In genomic region chr17:12846474-12846873, GRCm38 (mm10) we compare ENCODE assay signal across 11 mouse cellular contexts. TPM values are rescaled to one million over a fixed set of nuclear protein-coding genes. Genes with fewer than 3 reads are reported as not detected.
DNase-seq lines count a peak whose midpoint lies in the region; ATAC-seq and TF ChIP-seq lines count a peak whose summit lies in the region.
"Had no signal": no experiment of that assay in that cellular context is flagged by ENCODE, and none has a peak within 500 bp of the region (broad histone marks: within the 10 kb centered on the region; RNA-seq: fewer than 3 reads in every experiment).

No protein-coding gene starts in this region.

- no peak for TF ChIP-seq POLR2A in liver, adult 2 months (IDR thresholded peaks at IDR 0.05; ENCODE audit: extremely low read depth, insufficient read depth, low read length)

- H3K27me3 ChIP-seq in liver, adult 2 months (ENCODE audit: control insufficient read depth, insufficient read depth, low read length), result no peaks in the 10 kb centered on the region
- H3K27me3 ChIP-seq in liver, embryonic 11.5 days (replicated peaks; ENCODE audit: control insufficient read depth, insufficient read depth, low read length), result no peaks in the 10 kb centered on the region; the same call in 1 of the 2 replicates
- H3K27me3 ChIP-seq: hindbrain, embryonic 12.5 days had no signal

- no peak overlapping the region for H3K4me2 ChIP-seq in liver, embryonic 11.5 days
- H3K4me2 ChIP-seq: hindbrain, embryonic 12.5 days had no signal

- H3K4me3 ChIP-seq in liver, adult 2 months (ENCODE audit: insufficient read depth, low read depth, low read length), result no peak overlapping the region
- H3K4me3 ChIP-seq in liver, embryonic 11.5 days (ENCODE audit: low read depth, low read length), result no peak overlapping the region
- H3K4me3 ChIP-seq: hindbrain, embryonic 12.5 days had no signal

- no peak overlapping the region for H3K27ac ChIP-seq in liver, adult 2 months (replicated peaks; ENCODE audit: insufficient read depth, low read depth, low read length)
- H3K27ac ChIP-seq in liver, embryonic 11.5 days (ENCODE audit: low read depth, low read length), result no peak overlapping the region
- H3K27ac ChIP-seq: hindbrain, embryonic 12.5 days had no signal

- no peaks in the 10 kb centered on the region for H3K79me2 ChIP-seq in liver, adult 2 months (ENCODE audit: control insufficient read depth, insufficient read depth, low read length)

- H3K9me3 ChIP-seq in liver, embryonic 11.5 days (ENCODE audit: control insufficient read depth, low read length), result no peaks in the 10 kb centered on the region
- H3K9me3 ChIP-seq: hindbrain, embryonic 12.5 days had no signal

- no peaks in the 10 kb centered on the region for H3K36me3 ChIP-seq in liver, adult 2 months (ENCODE audit: control insufficient read depth, insufficient read depth, low read length)
- no peaks in the 10 kb centered on the region for H3K36me3 ChIP-seq in liver, embryonic 11.5 days (ENCODE audit: control insufficient read depth, insufficient read depth, low read length)
- H3K36me3 ChIP-seq: hindbrain, embryonic 12.5 days had no signal

- TF ChIP-seq CTCF in liver, adult 2 months (IDR thresholded peaks at IDR 0.05; ENCODE audit: low read depth, low read length), result no peak

- WGBS in liver, adult 2 months, result 58% methylated on average over 5 of the region's 5 CpGs
- 69% methylated on average over 5 of the region's 5 CpGs for whole genome bisulfite sequencing in liver, embryonic 11.5 days

- no peak for ATAC-seq in liver, embryonic 11.5 days (replicated peaks; ENCODE audit: low FRiP score)
- ATAC-seq in CD4-positive, CD25-positive, alpha-beta regulatory T cell, adult 4 months, result no peak

- DNase-seq in liver, adult 2 months (ENCODE audit: extremely low read depth, low read depth, low spot score), result peak; percentile 35
- DNase-seq in liver, embryonic 11.5 days (ENCODE audit: low spot score), result no peak
- peak; percentile 59 for DNase-seq in kidney, adult 18-20 months
- DNase-seq in layer of hippocampus, adult 9-11 months, result peak; percentile 67
- DNase-seq in right cerebral cortex, postnatal 36 days (ENCODE audit: low spot score in 2 of 2), result peak; percentile 53
- DNase-seq in B cell, adult 2 months, result no peak
- DNase-seq: liver; midbrain, embryonic 14.5 days had no signal

- no peak overlapping the region for H3K9ac ChIP-seq in liver, adult 2 months (ENCODE audit: low read depth, low read length)
- no peak overlapping the region for H3K9ac ChIP-seq in liver, embryonic 11.5 days (ENCODE audit: low read depth, low read length)
- H3K9ac ChIP-seq: hindbrain, embryonic 12.5 days had no signal

- H3K4me1 ChIP-seq in liver, adult 2 months (ENCODE audit: control insufficient read depth, insufficient read depth, low read length), result no peaks in the 10 kb centered on the region
- H3K4me1 ChIP-seq in liver, embryonic 11.5 days (replicated peaks; ENCODE audit: control insufficient read depth, insufficient read depth, low read length), result no peaks in the 10 kb centered on the region
- H3K4me1 ChIP-seq: hindbrain, embryonic 12.5 days had no signal

RNA-seq across cellular contexts. Expression of gene Mas1, which starts 21.5 kb away (rescaled TPM):
- total RNA-seq in liver, adult 2 months (2014; rRNA removed), result 0.18 TPM in 1 of 2 replicates, not detected in the other
- polyA plus RNA-seq in liver, adult 2 months (2012; rRNA removed), result 0.35 and 0.55 TPM in 2 replicates
- 0.25 and 0.36 TPM in 2 replicates for polyA plus RNA-seq in liver, embryonic 11.5 days (2014; fragmentation: Nextera tagmentation; extraction: Ambion mirVana)
- under 1 TPM in 1 of 2 experiments, not detected in 1; 0.62 TPM for polyA plus RNA-seq in CD4-positive, CD25-positive, alpha-beta regulatory T cell, adult 4 months (2017; shearing (Covaris generic))
- total RNA-seq: adrenal gland, postnatal 4 days had no signal

RNA-seq across cellular contexts. Expression of gene Mrgprh, which starts 29.4 kb away (rescaled TPM):
- total RNA-seq in liver, adult 2 months (2014; rRNA removed), result 0.09 TPM in 1 of 2 replicates, not detected in the other
- polyA plus RNA-seq in liver, adult 2 months (2012; rRNA removed), result 0.05 TPM in 1 of 2 replicates, not detected in the other
- not detected in 2 replicates for polyA plus RNA-seq in liver, embryonic 11.5 days (2014; fragmentation: Nextera tagmentation; extraction: Ambion mirVana)
- polyA plus RNA-seq in CD4-positive, CD25-positive, alpha-beta regulatory T cell, adult 4 months (2017; shearing (Covaris generic)), result not detected
- polyA plus RNA-seq: hindbrain, embryonic 12.5 days; midbrain, embryonic 14.5 days had no signal

Comparison
In these comparisons a context has a peak if more than half of its experiments do, and no peak if none do; other contexts are left out.
1. DNase-seq: peak in liver, adult 2 months (single experiment), kidney, adult 18-20 months (single experiment), layer of hippocampus, adult 9-11 months (single experiment) and right cerebral cortex, postnatal 36 days (2 of 2); none in liver, embryonic 11.5 days (single experiment) and B cell, adult 2 months (0 of 2).